Mouse (Mus musculus): ENCODE measurements around the gene Rad54l2. TPM values are rescaled to one million over a fixed set of nuclear protein-coding genes. Genes with fewer than 3 reads are reported as not detected.

Rad54l2 gene
- polyA plus RNA-seq, 1 experiment from 2014 or later: 10.2 TPM

Other genes starting within 250 kb of the Rad54l2 start
- not detected in 2 replicates for gene Iqcf3, start 227.6 kb downstream of the Rad54l2 start, polyA plus RNA-seq (2016; fragmentation: Nextera tagmentation; extraction: Ambion mirVana)
- gene Iqcf4, start 218.2 kb downstream of the Rad54l2 start, polyA plus RNA-seq (2016; fragmentation: Nextera tagmentation; extraction: Ambion mirVana): not detected in 2 replicates
- gene Iqcf6, start 162.6 kb downstream of the Rad54l2 start, polyA plus RNA-seq (2016; fragmentation: Nextera tagmentation; extraction: Ambion mirVana): not detected in 2 replicates
- 5.8 and 8.3 TPM in 2 replicates for gene Grm2, start 133.1 kb downstream of the Rad54l2 start, polyA plus RNA-seq (2016; fragmentation: Nextera tagmentation; extraction: Ambion mirVana)
- gene Tex264, start 103.3 kb downstream of the Rad54l2 start, polyA plus RNA-seq (2016; fragmentation: Nextera tagmentation; extraction: Ambion mirVana): 27.4 and 28.7 TPM in 2 replicates
- 30.7 and 34.8 TPM in 2 replicates for gene Dcaf1, start 32.7 kb upstream of the Rad54l2 start, polyA plus RNA-seq (2016; fragmentation: Nextera tagmentation; extraction: Ambion mirVana)
- 17.2 and 17.6 TPM in 2 replicates for gene Rbm15b, start 98.2 kb upstream of the Rad54l2 start, polyA plus RNA-seq (2016; fragmentation: Nextera tagmentation; extraction: Ambion mirVana)
- gene Manf, start 102.8 kb upstream of the Rad54l2 start, polyA plus RNA-seq (2016; fragmentation: Nextera tagmentation; extraction: Ambion mirVana): 254 and 277 TPM in 2 replicates

Measured in embryonic facial prominence, embryonic 10.5 days (tissue).